Mouse (Mus musculus) CD4-positive helper T cell, adult 2 months (primary cell): Measurements from ENCODE around the gene H2afx.
"Not testable (repeated sequence)": the region's sequence is repeated elsewhere in the genome, so short reads cannot be mapped to it uniquely, and the experiment has no call there.

Source experiments
- DNase-seq: peaks from one replicate; pipeline ENCODE4 v3.0.0-alpha.2; 2012; ENCODE audit warnings: low read depth, missing footprints, low spot score

The H2afx gene

GRCm38 (mm10) chr9:44318076-44318825 lies 16.2 kb upstream of the H2afx start:
- no peak for DNase-seq

GRCm38 (mm10) chr9:44318826-44319095 lies 15.7 kb upstream of the H2afx start:
- no peak for DNase-seq

DNA sequence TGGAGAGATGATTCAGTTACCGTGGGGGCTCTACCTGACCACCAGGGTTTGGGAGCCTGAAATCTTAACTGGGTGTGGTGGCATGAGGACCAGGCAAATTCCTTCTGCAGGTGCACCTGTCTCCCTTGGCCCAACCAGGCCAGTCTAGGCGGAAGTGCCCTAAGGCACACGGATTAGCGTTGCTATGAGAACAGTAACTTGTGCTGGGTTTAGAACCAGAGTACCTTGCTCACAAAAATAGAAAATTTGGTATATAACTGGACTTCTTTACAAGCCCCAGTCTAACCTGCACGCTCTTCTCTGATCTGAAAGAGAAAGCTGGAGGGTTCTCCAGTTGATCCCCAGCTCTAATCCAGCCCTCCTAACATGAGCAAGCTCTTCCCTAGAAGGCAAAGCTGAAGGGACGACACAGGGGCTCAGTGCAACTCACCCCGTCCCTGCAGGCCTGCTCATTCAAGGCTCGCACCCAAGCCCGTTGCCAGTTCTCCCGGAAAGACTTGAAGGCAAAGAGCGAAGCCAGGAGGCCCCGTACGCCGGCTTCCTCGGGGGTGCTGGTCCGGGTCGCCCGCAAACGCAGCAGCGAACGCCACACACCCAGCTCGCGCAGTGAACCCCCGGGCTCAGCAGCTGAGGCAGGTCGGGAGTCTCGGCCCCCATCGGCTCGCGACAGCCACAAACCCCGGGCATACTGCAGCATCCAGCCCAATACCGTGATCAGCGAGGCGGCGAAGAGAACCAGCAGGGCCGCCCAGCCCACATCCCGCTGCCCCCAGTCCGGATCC lies 15.2 kb upstream of the H2afx start:
- DNase-seq = peak; percentile 34

DNA sequence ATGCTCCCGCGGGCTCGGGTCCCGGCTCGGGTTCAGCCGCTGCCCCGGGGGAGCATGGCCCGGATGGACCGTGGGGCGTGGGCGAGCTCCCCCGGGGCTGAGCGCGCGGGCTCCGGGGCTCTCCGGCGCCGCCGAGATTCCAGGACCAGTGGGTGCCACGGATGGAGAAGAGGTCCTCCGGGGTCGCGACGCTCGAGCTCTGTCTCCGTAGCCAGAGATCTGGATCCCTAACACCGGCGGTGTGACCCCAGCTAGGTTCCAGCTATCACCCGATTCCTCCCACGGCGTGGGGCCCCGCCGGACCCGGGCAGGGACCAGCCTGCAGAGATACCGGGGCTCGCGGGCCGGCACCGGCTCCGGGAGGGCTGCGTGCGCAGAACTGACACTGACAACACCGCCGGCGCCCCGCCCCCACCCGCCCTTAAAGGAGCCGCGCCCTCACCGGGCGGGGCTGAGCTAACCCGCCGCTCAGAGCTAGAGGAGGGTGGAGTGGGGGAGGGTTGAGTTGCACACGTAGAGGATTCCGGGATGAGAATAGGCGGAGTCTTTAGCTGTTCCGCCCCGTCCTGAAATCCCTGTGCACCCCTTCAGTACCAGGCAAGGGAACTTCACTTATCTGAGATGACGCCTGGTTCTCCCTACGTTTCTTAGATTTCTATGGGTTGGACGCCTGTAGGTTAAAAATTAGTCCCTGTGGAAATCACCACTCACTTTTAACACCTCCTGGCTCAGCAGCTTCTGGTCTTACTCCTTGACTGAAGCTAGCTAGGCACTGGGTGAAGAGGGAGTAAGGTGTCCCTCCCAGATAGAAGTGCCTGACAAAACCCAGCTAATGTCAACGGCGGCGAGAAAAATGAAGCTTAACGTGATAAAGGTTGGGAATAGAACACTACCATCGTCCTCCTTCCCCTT lies 14.4 kb upstream of the H2afx start, which contains the start of gene C2cd2l:
Gene C2cd2l, minus strand, starts transcription at position 399 of the 912 bp plus-strand sequence.
- DNase-seq = peak; percentile 90

- peak; percentile 20 for DNase-seq
Measured at GRCm38 (mm10) chr9:44320799-44321133, 13.7 kb upstream of the H2afx start.

- not testable (repeated sequence) for DNase-seq
Measured at GRCm38 (mm10) chr9:44323656-44324055, 10.8 kb upstream of the H2afx start.

- peak; percentile 28 for DNase-seq
Measured at GRCm38 (mm10) chr9:44324147-44324546, 10.3 kb upstream of the H2afx start.

DNA sequence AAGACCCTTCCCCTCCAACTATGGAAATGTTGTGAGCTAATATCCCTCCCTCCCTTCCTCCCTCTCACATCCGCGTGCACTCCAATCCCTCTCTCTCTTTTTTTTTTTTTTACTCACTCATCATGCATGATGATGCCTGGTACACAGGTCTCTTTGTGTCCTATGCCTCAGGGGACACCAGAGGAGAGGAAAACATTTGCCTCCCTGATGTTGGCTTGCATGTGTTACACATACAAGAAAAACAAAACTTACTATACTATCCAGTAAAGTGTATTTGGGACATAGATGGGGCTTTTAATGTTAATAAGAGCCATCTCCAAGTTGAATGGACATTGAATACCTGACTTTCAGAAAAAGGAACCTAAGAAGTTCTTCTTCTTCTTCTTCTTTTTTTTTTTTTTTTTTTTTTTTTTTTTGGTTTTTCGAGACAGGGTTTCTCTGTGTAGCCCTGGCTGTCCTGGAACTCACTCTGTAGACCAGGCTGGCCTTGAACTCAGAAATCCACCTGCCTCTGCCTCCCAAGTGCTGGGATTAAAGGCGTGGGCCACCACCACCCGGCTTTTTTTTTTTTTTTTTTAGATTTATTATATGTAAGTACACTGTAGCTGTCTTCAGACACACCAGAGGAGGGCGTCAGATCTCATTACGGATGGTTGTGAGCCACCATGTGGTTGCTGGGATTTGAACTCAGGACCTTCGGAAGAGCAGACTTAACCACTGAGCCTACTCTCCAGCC lies 9.3 kb upstream of the H2afx start:
- not testable (repeated sequence) for DNase-seq

DNA sequence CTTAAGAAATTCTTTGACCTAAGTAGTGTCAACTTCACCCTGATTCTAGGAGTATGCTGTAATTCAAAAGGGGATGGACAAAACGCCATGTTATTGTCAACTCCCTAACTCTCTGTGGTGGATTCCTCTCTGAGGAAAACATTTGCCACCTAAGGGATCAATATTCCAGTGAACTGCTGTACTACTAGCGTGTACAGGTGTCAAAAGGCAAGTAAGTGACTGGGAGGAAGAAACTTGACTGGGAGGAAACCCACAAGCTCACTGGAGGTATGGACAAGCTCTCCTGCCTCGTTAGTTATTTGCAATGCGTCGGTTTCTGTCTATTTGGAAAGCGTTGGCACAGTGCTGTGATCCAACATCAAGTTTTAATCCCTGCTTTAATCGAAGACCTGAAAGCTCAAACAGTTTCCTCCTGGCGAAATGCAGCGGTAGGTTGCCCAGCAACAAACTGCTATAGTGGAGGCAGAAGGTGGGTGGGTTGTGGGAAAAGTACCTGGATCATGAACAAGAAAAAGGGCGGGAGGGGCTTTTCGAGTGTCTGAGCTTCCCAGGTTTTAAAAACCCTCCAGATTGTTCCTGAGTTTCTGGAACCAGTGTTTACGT lies 8.6 kb upstream of the H2afx start, which contains the start of gene Dpagt1:
Gene Dpagt1, plus strand, starts transcription at position 252 of the 603 bp plus-strand sequence.
- no peak for DNase-seq

DNA sequence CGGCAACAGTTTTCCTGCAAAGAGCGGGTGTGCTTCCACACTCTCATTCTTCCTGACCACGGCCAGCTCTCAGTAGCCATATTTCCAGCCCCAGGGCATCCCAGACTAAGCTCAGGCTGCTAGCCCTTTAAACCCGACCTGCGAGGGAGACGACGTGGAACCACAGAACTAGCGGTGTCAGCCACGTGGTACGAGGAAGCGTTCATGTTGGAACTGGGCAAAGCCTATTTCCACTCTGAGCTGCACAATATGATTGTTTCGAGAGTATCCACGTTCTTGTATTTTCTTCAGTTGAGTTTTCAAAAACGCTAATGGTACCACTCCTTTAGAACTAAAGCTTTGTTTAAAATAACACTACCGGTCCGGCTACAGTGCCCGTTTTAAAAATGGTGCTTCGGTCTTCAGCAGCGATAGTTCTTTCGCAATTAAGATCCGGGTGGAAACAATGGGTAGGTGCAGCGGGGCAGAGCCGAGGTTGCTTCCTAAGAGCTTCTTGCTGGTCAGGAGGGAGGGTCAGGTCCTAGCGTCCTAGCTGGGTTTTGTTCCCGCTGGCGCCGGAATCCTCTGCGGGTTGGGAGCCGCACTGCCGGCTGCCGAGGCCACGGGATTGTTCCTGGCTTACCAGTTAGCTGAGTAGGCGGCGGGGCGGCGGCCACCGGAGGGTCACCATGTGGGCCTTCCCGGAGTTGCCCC lies 8.0 kb upstream of the H2afx start:
- peak; percentile 86 for DNase-seq

GRCm38 (mm10) chr9:44327064-44327711 lies 7.3 kb upstream of the H2afx start:
- no peak for DNase-seq

GRCm38 (mm10) chr9:44327926-44328325 lies 6.6 kb upstream of the H2afx start:
- no peak for DNase-seq

GRCm38 (mm10) chr9:44330736-44331135 lies 3.8 kb upstream of the H2afx start:
- no peak for DNase-seq

DNA sequence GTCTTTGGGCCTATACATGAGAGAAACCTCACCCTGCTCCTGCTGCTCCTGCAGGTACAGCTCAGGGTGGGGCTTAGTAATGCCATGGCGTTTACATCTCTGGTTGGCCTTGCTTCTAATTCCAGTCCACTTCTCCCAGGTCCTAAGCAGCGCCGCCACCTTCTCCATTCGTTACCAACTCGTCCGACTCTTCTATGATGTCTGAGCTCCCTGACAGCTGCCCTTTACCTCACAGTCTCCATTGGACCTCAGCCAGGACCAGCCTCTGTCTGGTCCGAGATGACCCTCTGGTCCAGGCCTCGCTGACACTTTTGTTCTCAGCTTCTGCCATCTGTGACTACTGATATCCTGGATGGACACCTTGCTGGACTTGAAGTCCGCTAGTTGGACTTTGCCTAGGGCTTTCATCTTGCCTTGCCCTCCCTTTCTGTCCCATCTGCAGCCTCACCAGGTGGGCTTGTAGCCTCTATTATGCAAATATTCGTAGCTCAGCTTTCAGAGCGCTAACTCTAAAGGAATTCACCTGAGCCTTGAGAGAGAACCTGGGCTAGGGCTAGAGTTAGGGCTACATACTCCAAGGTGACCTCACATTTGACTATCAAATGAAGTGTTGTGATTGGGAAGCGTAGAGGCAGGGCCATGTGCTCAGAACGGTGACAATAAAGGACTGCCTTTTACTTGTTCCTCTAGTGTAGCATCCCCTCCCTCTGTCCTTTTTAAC lies 1.4 kb upstream of the H2afx start:
- no peak for DNase-seq

- DNase-seq = peak; percentile 32
Measured at GRCm38 (mm10) chr9:44335331-44336092, 1.0 kb downstream of the H2afx start.

- DNase-seq = no peak
Measured at GRCm38 (mm10) chr9:44336093-44336406, 1.6 kb downstream of the H2afx start.

DNA sequence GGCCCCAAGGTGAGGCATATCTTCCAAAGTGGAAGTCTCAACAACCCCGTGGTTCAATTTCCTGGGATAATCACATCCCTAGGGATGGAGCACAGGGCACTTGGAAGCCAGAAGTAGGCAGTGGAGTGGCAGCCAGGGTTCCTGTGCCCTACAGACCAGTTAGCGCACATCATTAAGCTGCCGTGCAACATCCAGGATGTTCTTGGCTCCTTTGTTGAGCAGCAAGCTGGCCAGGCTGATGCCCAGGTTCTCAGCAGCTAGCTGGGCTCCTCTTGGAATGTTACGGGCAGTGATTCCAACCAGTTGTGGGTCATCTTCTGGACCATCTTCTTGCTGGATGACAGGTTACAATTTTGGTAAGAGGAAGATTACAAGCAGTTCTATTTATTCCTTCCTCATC lies 2.0 kb downstream of the H2afx start:
- not testable (repeated sequence) for DNase-seq

DNA sequence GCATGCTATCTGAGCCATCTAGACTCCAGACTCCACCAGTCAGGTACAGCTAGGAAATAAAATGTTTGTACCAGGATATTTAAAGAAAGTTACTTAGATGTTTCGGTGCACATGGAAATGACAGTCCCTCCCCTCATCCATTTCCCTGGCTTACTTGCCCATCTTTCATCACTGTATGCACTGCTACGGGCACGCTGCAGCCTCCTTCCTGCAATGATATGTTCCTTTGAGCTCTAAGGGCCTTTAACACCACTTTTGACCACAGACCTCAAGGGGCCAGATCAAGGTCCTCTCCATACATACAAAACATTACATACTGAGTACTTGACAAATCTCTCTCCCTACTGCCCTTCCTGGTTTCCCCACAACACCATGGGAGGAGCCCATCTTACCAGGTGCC lies 2.5 kb downstream of the H2afx start:
- no peak for DNase-seq
